Mouse (Mus musculus): ENCODE measurements around the gene Peli1.

- TF ChIP-seq POLR2A (IDR thresholded peaks at IDR 0.05; ENCODE audit: low read depth, low read length), result no peak
- no peak for TF ChIP-seq CTCF (IDR thresholded peaks at IDR 0.05; ENCODE audit: extremely low read depth, insufficient read length, insufficient replicate concordance, low read depth, low read length)
Measured at GRCm38 (mm10) chr11:21174396-21174795, 83.3 kb downstream of the Peli1 start.
